Mouse (Mus musculus) lung, embryonic 16.5 days (tissue): ENCODE results near the gene Retreg2. TPM values are rescaled to one million over a fixed set of nuclear protein-coding genes. Genes with fewer than 3 reads are reported as not detected.

Experiments used
- ATAC-seq: fragments of 200-750 bp; cut with Nextera tagmentation; 2 replicates; pipeline ENCODE4 v1.8.0; 2017; ENCODE audit warnings: low read depth, mild to moderate bottlenecking, moderate library complexity
- H3K27ac ChIP-seq: fragments of 300-500 bp; sonication (generic); 2 replicates; pipeline ENCODE4 v1.5.1; 2014; ENCODE audit warnings: mild to moderate bottlenecking, control low read depth, low read length
- H3K27me3 ChIP-seq: fragments of 300-500 bp; sonication (generic); 2 replicates; pipeline ENCODE4 v1.6.1; 2014; ENCODE audit warnings: low read depth, low read length, mixed read lengths; ENCODE audit not compliant: control insufficient read depth, insufficient read depth
- H3K36me3 ChIP-seq: fragments of 300-500 bp; sonication (generic); 2 replicates; pipeline ENCODE4 v1.6.1; 2014; ENCODE audit warnings: low read length; ENCODE audit not compliant: control insufficient read depth, insufficient read depth
- H3K4me1 ChIP-seq: fragments of 300-500 bp; sonication (generic); replicated peaks from 2 replicates; pipeline ENCODE4 v1.6.1; 2014; ENCODE audit warnings: low read length, mixed read lengths; ENCODE audit not compliant: control insufficient read depth, insufficient read depth
- H3K4me2 ChIP-seq: fragments of 300-500 bp; sonication (generic); 2 replicates; pipeline ENCODE4 v1.6.1; 2014; ENCODE audit warnings: low read depth, low read length, control low read depth
- H3K4me3 ChIP-seq: fragments of 300-500 bp; sonication (generic); 2 replicates; pipeline ENCODE4 v1.5.1; 2014; ENCODE audit warnings: mild to moderate bottlenecking, low read length, control low read depth
- H3K9ac ChIP-seq: fragments of 300-500 bp; sonication (generic); 2 replicates; pipeline ENCODE4 v1.6.1; 2014; ENCODE audit warnings: low read length, control low read depth
- H3K9me3 ChIP-seq: fragments of 300-500 bp; sonication (generic); 2 replicates; pipeline ENCODE4 v1.6.1; 2016; ENCODE audit warnings: low read length; ENCODE audit not compliant: control insufficient read depth
- WGBS: fragments of 180-500 bp; shearing (Covaris S2); extraction: QIAGEN DNeasy Blood & Tissue Kit; methylation state at CpG from one replicate; pipeline ENCODE4 v1.1.7; 2014; 5-methylcytosine and 5-hydroxymethylcytosine counted together
- polyA plus RNA-seq: library from polyadenylated mRNA; unstranded; fragments of >200 nt; fragmentation: Nextera tagmentation; extraction: Ambion mirVana; gene quantifications from 2 replicates; pipeline ENCODE4 v1.2.1, GENCODE M21; 2015

The Retreg2 gene
- polyA plus RNA-seq = 44.5 and 46.9 TPM in 2 replicates

DNA sequence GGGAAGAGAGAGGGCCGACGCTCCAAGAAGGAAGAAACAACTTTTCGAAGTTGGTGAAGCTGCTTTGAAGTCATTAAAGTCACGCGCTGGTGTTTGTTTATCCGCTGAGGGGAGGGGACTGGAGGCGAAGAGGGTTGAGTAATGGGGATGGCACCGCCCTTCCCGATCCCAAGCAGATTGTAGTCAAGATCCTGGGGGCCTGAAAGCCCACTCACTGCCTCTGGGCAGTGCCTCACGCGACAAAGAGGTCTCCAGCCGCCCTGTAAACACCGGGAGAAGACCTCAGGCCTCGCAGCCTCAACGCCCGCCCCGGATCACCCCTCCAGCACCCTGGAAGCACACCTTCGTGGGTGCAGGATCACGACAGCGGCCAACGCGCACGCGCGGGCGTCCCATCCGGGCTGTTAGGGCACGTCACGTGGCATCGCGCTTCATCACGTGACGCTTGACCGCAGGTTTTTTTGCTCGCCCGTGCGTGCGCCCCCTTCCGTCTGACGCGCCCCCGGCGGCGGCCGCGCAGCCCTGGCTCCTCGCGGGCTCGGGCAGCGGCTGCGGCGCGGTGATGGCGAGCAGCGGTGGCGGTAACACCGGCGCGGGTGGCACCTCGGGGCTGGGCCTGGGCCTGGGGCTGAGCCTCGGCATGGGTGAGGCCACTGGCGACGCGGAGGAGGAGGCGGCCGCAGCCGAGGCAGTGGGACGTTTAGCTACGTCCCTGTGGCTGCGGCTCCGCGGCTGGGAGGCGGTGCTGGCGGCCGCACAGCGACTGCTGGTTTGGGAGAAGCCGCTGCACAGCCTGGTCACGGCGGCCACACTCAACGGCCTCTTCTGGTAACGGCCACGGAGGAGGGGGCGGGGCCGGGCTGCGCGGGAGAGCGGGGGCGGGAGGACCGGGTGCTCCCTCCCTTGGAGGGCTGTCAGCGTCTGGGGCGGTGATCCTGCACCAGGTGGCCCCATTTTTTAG lies at the start of gene Retreg2, which contains the start of gene Cnppd1:
Gene Retreg2, plus strand, starts transcription at position 478 of the 961 bp plus-strand sequence.
Gene Cnppd1, minus strand, starts transcription at position 411 of the 961 bp plus-strand sequence.
- Histone ChIP-seq H3K4me1 (peaks cover 13% of the 10 kb centered on the region), H3K27me3 (no peaks in the 10 kb centered on the region), H3K27ac (peak within 1 kb of the TSS; percentile 98), H3K9ac (peak within 1 kb of the TSS; percentile 94), H3K4me2 (peak within 1 kb of the TSS; percentile 70), H3K36me3 (peaks cover 31% of the 10 kb centered on the region), H3K9me3 (no peaks in the 10 kb centered on the region), H3K4me3 (peak within 1 kb of the TSS; percentile 83)
- ATAC-seq = peak; percentile 91
- WGBS = under 1% methylated on average over 86 of the region's 91 CpGs

DNA sequence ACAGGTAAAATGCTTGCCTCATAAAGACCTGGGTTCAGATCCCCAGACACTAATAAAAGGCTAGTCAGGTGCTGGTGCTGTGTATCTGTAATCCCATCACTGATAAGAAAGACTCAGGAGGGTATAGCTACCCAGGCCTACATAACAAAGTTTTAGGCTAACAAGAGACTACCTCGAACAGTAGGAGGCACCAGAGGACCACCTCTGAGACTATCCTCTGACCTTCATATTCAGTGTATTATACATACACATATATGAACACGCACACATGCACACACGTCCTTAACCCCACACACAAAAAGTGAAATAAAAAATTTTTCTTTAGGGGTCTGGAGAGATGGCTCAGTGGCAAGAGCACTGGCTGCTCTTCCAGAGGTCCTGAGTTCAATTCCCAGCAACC lies 20.4 kb upstream of the Retreg2 start:
- H3K4me2 ChIP-seq = no peak overlapping the region
- no peaks in the 10 kb centered on the region for H3K9me3 ChIP-seq
- 68% methylated on average over 3 of the region's 3 CpGs for WGBS
- H3K4me3 ChIP-seq = no peak overlapping the region
- ATAC-seq = no peak
- H3K27me3 ChIP-seq = no peaks in the 10 kb centered on the region
- no peak overlapping the region for H3K27ac ChIP-seq
- peaks cover 5% of the 10 kb centered on the region for H3K4me1 ChIP-seq
- no peak overlapping the region for H3K9ac ChIP-seq
- no peaks in the 10 kb centered on the region for H3K36me3 ChIP-seq

DNA sequence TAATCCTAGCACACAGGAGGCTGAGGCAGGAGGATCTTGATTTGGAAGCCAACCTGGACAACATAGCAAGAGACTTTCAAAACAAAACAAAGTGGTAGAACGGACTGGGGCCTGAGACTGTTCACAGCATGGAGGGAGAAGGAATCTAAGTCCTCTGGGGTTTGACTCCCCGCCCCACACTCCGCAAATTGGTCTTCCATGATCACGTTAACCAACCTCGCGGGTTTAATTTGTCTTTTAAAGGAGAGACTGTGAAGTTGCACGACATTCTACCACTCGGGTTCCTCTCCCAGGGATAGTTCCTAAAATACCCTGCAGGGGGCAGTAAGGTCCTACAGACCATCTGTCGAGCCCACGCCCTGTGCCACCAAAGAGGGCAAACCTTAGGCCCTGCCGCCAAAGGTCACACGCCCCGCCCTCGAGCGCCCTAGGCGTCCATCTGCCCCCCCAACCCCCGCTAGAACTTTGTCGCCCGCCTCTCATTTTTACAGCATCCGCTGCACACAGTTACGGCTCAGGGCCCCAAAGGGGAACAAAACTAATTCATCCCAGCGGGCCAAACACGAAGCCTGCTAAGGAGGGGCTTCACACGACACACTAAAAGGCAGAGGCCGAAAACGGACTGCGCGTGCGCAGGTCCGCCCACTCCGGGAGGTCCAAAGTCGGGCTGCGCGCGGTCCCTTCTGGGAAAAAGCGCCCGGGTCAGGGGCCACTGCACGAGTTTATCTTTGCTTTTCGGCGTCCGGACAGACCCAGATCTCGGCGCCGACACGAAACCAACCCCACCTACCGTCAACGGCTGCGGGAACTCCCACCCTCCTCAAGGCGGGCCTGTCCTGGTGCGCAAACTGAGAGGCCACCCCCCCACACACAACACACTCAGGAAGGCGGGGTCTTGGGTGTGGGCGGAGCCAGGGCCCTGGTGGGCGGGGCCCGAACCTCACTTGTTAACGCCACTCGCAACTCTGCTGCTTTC lies 17.9 kb upstream of the Retreg2 start, which contains the start of gene Nhej1:
Gene Nhej1, minus strand, starts transcription at position 855 of the 976 bp plus-strand sequence.
- Histone ChIP-seq H3K9ac (peak within 1 kb of the TSS; percentile 82), H3K9me3 (no peaks in the 10 kb centered on the region), H3K4me1 (peaks cover 5% of the 10 kb centered on the region), H3K27me3 (no peaks in the 10 kb centered on the region), H3K36me3 (no peaks in the 10 kb centered on the region), H3K4me3 (peak within 1 kb of the TSS; percentile 66), H3K27ac (peak within 1 kb of the TSS; percentile 99), H3K4me2 (peak within 1 kb of the TSS; percentile 60)
- under 1% methylated on average over 56 of the region's 56 CpGs for whole genome bisulfite sequencing
- ATAC-seq = peak; percentile 98

DNA sequence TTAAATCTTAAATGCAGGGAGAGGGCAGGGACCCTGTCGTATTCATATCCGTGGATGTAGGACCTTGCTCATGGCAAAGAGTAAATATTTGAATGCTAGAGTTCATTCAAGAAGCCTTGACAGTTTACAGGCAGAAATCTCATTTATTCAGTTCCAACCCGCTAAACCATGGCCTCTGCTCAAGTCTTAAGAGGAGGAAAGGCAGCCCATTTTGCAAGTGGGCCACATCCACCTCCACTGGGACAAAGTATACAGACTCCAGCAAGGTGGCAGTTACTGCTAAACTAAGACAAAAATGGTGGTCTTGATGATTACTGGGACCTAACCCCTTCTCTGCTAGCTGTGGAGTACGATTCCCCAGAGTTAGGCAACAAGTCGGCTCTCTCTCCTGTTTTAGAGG lies 17.2 kb upstream of the Retreg2 start:
- no peaks in the 10 kb centered on the region for H3K27me3 ChIP-seq
- WGBS = 28% methylated on average over 5 of the region's 5 CpGs
- H3K9ac ChIP-seq = peak overlapping the region; percentile 82

DNA sequence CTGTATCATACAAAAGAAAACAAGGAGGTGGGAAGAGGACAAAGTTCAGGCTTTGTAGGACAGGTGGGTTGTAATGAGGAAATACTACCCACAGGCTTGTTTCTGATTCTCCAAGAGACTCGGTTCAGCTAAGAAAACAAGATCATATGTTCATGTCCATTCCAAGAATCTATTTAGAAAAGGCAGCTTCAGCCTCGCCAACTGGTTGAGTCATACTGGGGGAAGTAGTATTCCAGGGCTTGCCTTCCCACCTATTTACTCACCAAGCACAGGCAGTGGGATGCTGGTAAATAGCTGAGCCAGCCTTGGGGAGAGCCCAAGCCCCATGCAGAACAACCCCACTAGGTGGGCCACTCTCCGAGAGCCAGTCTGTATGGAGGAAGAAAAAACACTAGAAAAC lies 13.9 kb upstream of the Retreg2 start:
- 73% methylated on average over 3 of the region's 3 CpGs for WGBS
- Histone ChIP-seq H3K36me3 (no peaks in the 10 kb centered on the region), H3K9me3 (no peaks in the 10 kb centered on the region), H3K4me2 (no peak overlapping the region), H3K27ac (no peak overlapping the region), H3K4me3 (no peak overlapping the region), H3K27me3 (no peaks in the 10 kb centered on the region), H3K4me1 (peaks cover 8% of the 10 kb centered on the region), H3K9ac (no peak overlapping the region)
- ATAC-seq = no peak

More for the DNA sequence above, 17.2 kb upstream of the Retreg2 start:
- ATAC-seq = peak; percentile 5; the same call in 1 of the 2 replicates
- Histone ChIP-seq H3K9me3 (no peaks in the 10 kb centered on the region), H3K27ac (peak overlapping the region; percentile 99), H3K4me3 (peak overlapping the region; percentile 66), H3K4me1 (peaks cover 5% of the 10 kb centered on the region), H3K4me2 (peak overlapping the region; percentile 60), H3K36me3 (no peaks in the 10 kb centered on the region)

DNA sequence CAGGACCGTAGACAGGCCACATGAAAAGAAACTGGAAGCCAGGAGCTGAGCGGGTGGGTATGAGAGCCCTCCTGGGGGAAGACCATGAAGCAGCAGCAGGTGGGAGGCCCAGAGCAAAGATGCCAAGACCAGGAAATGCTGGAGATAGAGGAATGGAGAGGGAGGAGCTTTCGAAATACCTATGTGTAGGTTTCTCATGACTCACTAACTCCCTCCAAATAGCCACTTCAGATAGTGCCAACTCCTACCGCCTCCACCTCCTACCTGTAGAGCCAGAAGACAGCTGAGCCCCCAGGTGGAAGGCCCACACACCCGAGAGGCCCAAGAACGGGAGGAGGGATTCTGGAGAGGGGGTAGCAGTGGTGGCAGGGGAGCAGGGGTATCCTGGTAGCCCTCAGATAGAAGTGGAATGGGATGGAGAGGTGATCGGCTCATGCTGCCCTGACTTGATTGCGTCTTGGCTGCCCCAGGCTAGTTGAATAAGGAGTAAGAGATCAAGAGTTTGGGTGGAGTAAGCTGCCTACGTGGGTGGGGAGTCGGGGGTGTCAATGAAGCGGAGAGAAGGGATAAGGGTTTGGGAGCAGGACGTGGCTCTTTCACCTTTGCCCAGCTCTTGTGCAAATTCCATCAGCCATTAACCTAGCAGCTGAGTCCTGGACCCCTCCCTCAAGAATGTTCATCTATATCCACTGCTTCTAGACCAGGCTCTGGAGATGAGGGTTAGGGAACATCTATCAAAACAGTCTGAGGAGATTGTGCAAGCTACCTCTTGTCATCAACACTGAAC lies 9.0 kb upstream of the Retreg2 start, which contains the start of gene Slc23a3:
Gene Slc23a3, minus strand, starts transcription at position 470 of the 787 bp plus-strand sequence.
- peaks cover 16% of the 10 kb centered on the region for H3K36me3 ChIP-seq
- peak; percentile 23; the same call in 1 of the 2 replicates for ATAC-seq
- H3K9me3 ChIP-seq = no peaks in the 10 kb centered on the region
- H3K9ac ChIP-seq = 0 out of 2 replicates have a peak within 1 kb of the TSS, but pooled peaks have one; percentile 6
- WGBS = 45% methylated on average over 12 of the region's 12 CpGs
- H3K4me1 ChIP-seq = peaks cover 5% of the 10 kb centered on the region; the same call in 1 of the 2 replicates
- no peak within 1 kb of the TSS for H3K27ac ChIP-seq
- H3K4me2 ChIP-seq = no peak within 1 kb of the TSS
- H3K4me3 ChIP-seq = no peak within 1 kb of the TSS
- no peaks in the 10 kb centered on the region for H3K27me3 ChIP-seq

DNA sequence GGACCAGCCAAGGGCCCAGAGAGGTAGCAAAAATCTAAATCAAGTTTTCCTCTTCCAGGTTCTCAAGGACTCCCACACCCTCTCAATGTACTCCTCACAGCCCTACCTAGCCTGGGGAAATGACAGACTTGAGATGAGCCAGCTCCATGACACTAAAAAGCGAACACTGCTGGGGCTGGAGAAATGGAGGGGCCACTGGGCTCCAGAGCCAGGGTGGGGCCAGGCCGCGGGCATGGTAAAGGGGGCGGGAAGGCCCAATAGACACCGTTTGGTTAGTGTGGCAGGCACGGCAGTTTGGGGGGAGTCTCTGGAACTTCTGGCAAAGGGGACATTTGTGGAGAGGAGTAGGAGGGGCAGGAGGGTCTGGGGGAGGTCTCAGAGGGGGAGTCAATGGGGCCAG lies 6.3 kb upstream of the Retreg2 start:
- H3K27me3 ChIP-seq = no peaks in the 10 kb centered on the region
- peaks cover 22% of the 10 kb centered on the region for H3K36me3 ChIP-seq
- no peak overlapping the region for H3K27ac ChIP-seq
- H3K4me1 ChIP-seq = peaks cover 11% of the 10 kb centered on the region
- no peak overlapping the region for H3K4me2 ChIP-seq
- 75% methylated on average over 6 of the region's 6 CpGs for WGBS
- H3K9me3 ChIP-seq = no peaks in the 10 kb centered on the region
- ATAC-seq = no peak
- no peak overlapping the region for H3K9ac ChIP-seq
- H3K4me3 ChIP-seq = no peak overlapping the region

DNA sequence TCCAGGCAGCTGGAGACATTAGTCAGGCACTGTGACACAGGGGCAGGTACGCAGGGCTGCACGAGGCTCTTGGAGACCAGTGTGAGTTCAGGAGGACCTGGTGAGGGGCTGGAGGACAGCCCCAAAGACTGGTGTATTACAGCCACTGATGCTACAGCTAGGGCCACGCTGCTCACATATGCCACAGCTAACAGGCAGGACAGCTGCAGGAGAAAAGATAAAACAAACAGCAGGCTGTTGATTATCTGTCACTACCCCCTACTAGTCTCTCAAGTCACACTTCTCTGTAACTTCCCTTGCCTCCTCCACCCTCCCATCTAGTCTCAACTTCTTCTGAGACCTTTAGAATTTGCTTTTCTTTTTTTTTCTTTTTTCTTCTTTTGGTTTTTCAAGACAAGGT lies 5.8 kb upstream of the Retreg2 start:
- Histone ChIP-seq H3K4me1 (peaks cover 11% of the 10 kb centered on the region), H3K36me3 (peaks cover 22% of the 10 kb centered on the region), H3K27me3 (no peaks in the 10 kb centered on the region), H3K9ac (no peak overlapping the region), H3K27ac (no peak overlapping the region), H3K4me3 (no peak overlapping the region), H3K9me3 (no peaks in the 10 kb centered on the region), H3K4me2 (no peak overlapping the region)
- no peak for ATAC-seq
- 33% methylated on average over 3 of the region's 3 CpGs for WGBS
